Mouse (Mus musculus): Measurements from ENCODE around the gene Gsg1l. TPM values are rescaled to one million over a fixed set of nuclear protein-coding genes. Genes with fewer than 3 reads are reported as not detected.
A peak's percentile ranks its signal among the peaks of the same experiment; 100 is the strongest.

Gene Gsg1l
- total RNA-seq, 2 experiments from 2014 or later = 78.1 to 85.0 TPM

DNA sequence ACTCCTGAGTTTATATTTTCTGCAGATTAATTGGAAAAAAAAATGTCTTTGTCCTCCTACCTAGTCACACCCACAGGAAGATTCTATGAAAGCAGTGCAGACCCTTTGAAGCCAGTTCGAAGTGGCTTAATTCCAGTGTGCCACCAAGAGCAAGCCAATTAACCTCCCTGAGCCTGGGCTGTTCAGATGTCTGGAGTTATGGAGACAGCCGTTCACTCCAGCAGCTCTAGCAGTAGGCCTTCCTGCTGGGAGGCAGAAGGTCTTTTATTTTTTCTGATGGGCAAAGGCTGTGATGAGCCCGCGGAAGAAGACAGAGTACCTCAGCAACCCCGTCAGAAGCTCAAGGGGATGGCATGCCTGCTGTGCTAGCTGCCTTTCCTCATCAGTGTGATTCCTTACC is 127.2 kb downstream of the Gsg1l start:
- DNase-seq (ENCODE audit: low spot score in 2 of 2) = no peak
- intact Hi-C loops (cut with DNase I) = no loop called here

DNA sequence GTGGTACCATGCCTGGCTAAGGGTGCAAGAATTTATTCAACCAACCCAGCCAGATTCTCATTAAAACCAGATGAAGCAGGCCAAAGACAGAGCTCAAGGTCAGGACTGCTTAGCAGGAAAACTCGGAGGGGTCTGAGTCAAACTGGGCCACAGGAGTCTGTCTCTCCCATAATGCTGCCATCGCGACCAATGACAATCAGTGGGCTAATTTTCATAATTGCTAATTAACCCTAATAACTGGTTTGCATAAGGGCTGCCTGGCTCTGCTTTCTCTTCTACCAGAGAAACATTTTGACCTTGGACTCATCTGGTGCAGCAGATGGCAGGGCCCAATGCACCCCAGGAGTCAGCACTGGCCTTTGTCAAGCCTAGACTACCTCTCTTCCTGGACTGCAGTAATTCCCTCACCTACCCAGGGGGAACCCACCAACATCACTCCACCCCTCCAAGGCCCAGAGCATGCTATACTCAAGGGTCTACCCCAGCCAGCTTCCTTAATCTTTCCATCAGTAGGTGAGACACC is 127.8 kb downstream of the Gsg1l start:
- intact Hi-C loops (cut with DNase I) = no loop called here
- DNase-seq (ENCODE audit: low spot score in 2 of 2) = no peak

- no peak for DNase-seq (ENCODE audit: low spot score in 2 of 2)
- intact Hi-C loops (cut with DNase I) = no loop called here
Observed at GRCm38 (mm10) chr7:125953844-125954243, 128.4 kb downstream of the Gsg1l start.

GRCm38 (mm10) chr7:125951911-125952310 is 130.3 kb downstream of the Gsg1l start:
- intact Hi-C loops (cut with DNase I) = no loop called here
- no peak for DNase-seq (ENCODE audit: low spot score in 2 of 2)

- intact Hi-C loops (cut with DNase I) = no loop called here
- DNase-seq (ENCODE audit: low spot score in 2 of 2) = no peak
Observed at GRCm38 (mm10) chr7:125948973-125949372, 133.2 kb downstream of the Gsg1l start.

- DNase-seq (ENCODE audit: low spot score in 2 of 2) = no peak
- intact Hi-C loops (cut with DNase I) = no loop called here
Observed at GRCm38 (mm10) chr7:125945915-125946314, 136.3 kb downstream of the Gsg1l start.

DNA sequence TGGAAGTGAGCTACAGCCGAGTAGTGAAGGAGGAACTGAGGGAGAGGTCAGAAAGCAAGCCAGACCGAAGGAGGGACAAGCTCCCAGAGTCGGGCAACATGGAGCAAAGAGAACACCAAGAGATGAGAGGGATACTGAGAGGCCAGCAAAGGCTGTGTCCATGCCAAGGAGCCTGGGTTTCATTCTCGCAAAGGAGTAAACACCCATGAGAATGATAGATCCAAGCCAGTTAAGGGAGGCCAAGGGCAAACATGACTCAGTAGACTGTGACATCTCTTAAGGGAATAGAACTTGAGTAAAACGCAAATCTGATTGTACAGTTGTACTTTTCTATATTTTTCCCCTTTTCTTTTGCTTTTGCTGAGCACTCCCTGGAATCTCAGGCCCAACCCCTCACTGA is 137.6 kb downstream of the Gsg1l start:
- DNase-seq (ENCODE audit: low spot score in 2 of 2) = no peak
- intact Hi-C loops (cut with DNase I) = no loop called here

DNA sequence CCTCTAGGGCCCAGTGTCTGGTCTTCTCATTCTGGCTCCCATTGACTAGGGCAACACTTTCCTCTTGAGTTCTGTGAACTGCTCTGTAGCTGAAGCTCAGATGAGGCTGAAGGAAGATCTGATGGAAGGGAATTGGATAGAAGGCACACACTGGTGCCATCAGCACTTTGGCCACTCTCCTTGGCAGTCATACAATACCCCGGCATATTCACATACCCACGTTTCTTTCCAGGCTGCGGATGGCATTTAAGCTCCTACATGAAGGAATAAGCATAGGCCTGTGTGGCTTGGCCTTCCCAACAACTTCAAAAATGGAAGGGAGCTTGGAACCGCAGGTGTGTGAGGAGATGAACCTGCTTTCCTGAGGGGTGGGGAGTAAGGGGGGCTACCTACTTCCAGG is 138.7 kb downstream of the Gsg1l start:
- intact Hi-C loops (cut with DNase I) = no loop called here
- DNase-seq (ENCODE audit: low spot score in 2 of 2) = no peak

DNA sequence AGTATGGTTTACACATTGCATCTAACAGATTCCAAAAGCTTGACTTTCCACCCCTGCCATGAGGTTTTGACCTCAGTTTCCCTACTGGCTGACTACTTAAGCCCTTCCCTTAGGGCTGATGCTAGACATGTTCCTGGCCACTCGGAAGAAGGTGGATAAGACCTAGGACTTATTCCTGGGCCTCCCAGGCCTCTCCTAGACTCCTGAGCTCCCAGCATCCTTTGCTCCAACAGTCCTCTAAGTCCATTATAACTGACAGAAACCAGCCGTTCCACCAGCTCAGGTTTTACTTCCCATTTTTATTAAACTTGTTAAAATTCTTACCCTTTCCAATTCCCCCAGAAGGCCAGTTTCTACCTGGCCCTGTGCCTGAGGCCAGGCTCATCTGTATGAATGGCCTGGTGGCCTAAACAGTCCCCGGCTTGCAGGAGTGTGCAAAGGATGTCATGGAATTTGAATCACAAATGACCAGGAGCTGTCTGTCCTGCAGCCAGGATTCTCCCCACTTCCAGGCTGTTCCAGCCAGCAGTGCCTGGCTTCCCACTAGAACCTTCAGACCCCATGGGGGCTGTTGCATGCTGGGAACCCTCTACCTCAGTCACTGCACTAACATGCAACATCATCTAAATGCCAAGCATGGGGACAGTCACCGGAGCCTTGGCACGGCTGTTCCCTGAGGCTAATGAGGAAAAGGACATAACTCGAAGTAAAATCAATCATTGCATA is 139.7 kb downstream of the Gsg1l start:
- DNase-seq (ENCODE audit: low spot score in 2 of 2) = no peak
- intact Hi-C loops (cut with DNase I) = no loop called here

DNA sequence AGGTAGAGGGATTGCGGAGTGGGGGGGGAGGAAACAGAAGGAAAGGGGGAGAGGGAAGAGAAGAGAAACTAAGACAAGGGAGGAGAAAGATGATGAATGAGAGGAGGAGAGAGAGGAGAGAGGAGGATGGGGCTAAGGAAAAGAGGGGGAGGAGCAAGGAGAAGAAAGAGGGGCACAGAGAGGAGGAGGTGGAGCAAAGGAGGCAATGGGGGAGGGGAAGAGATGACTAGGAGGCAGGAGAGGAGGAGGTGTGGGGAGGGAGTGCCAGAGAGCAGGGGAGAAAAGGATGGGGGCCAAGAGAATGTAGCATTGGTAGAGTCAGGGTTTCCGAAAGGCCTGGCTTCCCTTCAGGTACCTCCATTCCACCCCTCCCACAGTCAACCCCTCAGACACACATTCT is 147.9 kb downstream of the Gsg1l start:
- intact Hi-C loops (cut with DNase I) = no loop called here
- DNase-seq (ENCODE audit: low spot score in 2 of 2) = no peak

DNA sequence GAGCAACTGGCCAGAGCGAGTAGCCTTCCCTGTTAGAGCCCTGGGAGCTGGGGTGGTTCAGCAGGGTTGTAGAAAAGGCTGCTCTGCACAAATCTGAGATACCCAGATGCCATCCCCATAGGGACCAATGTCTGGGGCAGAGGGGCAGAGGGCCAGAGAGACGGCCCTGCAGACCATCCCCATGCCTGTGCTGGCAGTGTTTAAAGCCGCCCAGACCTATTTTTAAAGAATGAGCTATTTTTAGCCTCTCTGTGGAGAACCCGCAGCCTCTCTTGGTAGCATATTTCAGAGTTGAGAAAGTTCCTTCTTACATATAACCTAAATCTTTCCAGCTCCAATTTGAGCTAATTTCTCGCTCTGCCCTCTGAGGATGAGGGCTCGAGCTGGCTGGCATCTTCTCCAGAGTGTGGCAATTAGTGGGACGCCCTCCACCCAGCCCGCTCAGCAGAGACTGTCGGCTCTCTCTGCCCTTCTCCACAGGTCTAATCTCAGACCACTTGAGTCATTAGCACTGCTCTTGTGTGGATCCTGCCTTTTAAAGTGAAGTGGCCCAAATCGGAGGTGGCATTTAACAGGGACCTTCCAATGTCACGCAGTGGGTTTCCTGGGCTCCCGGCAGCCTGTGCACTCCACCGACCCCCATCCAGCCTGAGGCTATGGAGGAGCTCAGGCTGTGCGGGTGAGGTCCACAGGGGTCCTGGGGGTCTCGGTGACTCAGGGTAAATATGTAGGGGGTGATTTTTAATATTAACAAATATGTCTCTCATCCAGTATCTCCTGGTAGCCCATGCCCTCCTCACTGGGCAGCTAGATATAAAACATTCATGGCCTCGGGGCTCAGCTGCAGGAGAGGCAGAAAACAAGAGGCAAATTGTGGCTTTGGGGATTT is 148.6 kb downstream of the Gsg1l start:
- peak in 1 of 2 experiments; percentile 24 for DNase-seq (ENCODE audit: low spot score in 2 of 2)
- intact Hi-C loops (cut with DNase I) = no loop called here

- no peak for DNase-seq (ENCODE audit: low spot score in 2 of 2)
- intact Hi-C loops (cut with DNase I) = no loop called here
Observed at GRCm38 (mm10) chr7:125931602-125932001, 150.6 kb downstream of the Gsg1l start.

- no peak for DNase-seq (ENCODE audit: low spot score in 2 of 2)
- intact Hi-C loops (cut with DNase I) = no loop called here
Observed at GRCm38 (mm10) chr7:125924044-125924443, 158.2 kb downstream of the Gsg1l start.

DNA sequence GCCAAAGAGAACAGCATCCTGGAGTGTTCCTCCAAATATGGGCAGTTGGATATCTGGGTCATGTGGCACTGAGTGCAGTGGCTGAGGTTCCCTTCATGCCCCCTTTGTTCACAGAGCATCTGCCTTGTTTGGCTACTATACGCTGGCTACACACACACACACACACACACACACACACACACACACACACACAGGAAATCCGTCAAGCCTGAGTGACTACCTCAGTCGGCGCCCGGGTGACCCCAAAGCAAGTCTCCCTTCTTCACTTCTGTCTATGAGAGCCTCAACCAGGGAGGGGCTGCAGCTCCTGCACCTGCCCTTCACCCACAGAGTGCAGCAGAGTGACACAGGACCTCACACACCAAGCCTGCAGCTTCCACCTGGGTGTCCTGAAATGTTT is 161.4 kb downstream of the Gsg1l start:
- no peak for DNase-seq (ENCODE audit: low spot score in 2 of 2)
- intact Hi-C loops (cut with DNase I) = no loop called here

- DNase-seq (ENCODE audit: low spot score in 2 of 2) = no peak
- intact Hi-C loops (cut with DNase I) = no loop called here
Observed at GRCm38 (mm10) chr7:125900386-125901161, 181.6 kb downstream of the Gsg1l start.

- intact Hi-C loops (cut with DNase I) = loop anchor here (10.0 kb wide), 1 partner anchor 105 kb away; no protein-coding TSS in a partner anchor
- DNase-seq (ENCODE audit: low spot score in 2 of 2) = no peak
Observed at GRCm38 (mm10) chr7:125899916-125900315, 182.3 kb downstream of the Gsg1l start.

- DNase-seq (ENCODE audit: low spot score in 2 of 2) = peak; percentile 81 to 83
- intact Hi-C loops (cut with DNase I) = loop anchor here (10.0 kb wide), 1 partner anchor 106 kb away; no protein-coding TSS in a partner anchor
Observed at GRCm38 (mm10) chr7:125899036-125899435, 183.2 kb downstream of the Gsg1l start.

DNA sequence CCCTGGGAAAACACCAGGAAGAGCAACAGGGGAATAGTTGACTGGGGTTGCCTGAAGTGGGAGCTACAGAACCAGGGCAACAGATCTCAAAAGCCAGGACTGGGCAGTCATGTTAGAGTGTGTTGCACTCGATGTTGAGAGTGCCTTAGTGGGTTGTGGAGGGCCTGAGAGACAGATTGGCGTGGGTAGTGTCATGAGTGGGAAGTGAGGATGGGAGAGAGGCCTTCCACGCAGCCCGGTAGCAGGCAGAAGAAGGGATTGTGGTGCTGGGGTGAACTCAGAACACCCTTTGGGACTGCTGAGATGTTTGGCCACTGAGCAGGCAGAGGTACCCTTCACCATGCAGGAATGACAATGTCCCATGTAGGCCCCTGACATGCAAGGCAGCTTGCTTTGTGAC is 185.2 kb downstream of the Gsg1l start:
- intact Hi-C loops (cut with DNase I) = loop anchor here (10.0 kb wide), 1 partner anchor 108 kb away; no protein-coding TSS in a partner anchor
- peak in 1 of 2 experiments; percentile 51 for DNase-seq (ENCODE audit: low spot score in 2 of 2)

GRCm38 (mm10) chr7:125893621-125894020 is 188.6 kb downstream of the Gsg1l start:
- no peak for DNase-seq (ENCODE audit: low spot score in 2 of 2)
- intact Hi-C loops (cut with DNase I) = loop anchor here (10.0 kb wide), 1 partner anchor 111 kb away; no protein-coding TSS in a partner anchor

DNA sequence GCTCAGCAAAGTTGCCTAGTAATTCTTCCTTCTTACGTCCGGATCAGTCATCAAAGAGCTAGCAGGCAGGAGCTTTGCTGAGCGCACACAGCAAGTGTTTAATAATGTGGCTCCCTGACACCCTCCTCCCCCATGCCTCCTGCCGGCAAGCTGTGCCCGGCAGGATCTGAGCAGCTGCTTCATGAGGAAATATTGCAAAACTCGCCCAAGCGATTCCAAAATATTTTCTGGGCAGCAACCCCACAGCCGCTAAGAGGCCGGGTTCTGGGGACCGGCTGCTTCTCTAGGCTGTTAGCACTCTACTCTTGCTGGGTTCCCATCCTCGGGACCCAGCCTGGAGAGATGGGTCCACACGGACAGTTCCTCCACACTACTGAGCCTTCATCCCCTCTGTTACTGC is 193.8 kb downstream of the Gsg1l start:
- intact Hi-C loops (cut with DNase I) = no loop called here
- DNase-seq (ENCODE audit: low spot score in 2 of 2) = peak; percentile 75 to 77

All from left cerebral cortex, postnatal 36 days (tissue).